ENCODE assay signal across 22 mouse cellular contexts in the genomic region with DNA sequence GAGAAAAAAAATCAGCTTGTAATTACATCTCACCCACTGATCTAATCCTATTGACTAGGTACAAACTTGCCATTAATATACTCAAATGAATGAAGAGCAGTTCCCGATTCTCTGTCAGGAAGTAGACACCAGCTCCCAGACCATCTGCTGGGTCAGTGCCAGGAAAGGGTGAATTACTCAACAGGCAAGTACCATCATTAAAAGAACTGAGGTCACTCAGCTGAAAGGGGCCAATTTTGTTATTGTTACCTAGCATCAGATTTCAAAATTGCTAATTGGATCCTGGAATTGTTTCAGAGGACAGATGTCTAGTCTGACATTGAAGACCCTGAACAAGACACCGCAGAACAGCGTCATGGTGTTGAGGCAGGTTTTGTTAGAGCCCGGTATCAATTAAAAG. TPM values are rescaled to one million over a fixed set of nuclear protein-coding genes. Genes with fewer than 3 reads are reported as not detected.
DNase-seq lines count a peak whose midpoint lies in the region; ATAC-seq lines count a peak whose summit lies in the region.
"Had no signal": no experiment of that assay in that cellular context is flagged by ENCODE, and none has a peak within 500 bp of the region (broad histone marks: within the 10 kb centered on the region; RNA-seq: fewer than 3 reads in every experiment).

No protein-coding gene starts in this region.

- H3K4me3 ChIP-seq in hindbrain, embryonic 11.5 days (ENCODE audit: low read depth, low read length) = no peak overlapping the region
- H3K4me3 ChIP-seq: embryonic facial prominence, embryonic 12.5 days; forebrain, embryonic 12.5 days; heart, embryonic 10.5 days; hindbrain, embryonic 13.5 days had no signal

- no peaks in the 10 kb centered on the region for H3K9me3 ChIP-seq in hindbrain, embryonic 11.5 days (ENCODE audit: control insufficient read depth, low read length)
- H3K9me3 ChIP-seq: embryonic facial prominence, embryonic 12.5 days; forebrain, embryonic 12.5 days; heart, embryonic 10.5 days; hindbrain, embryonic 13.5 days had no signal

- H3K9ac ChIP-seq in hindbrain, embryonic 11.5 days (ENCODE audit: low read depth, low read length) = no peak overlapping the region
- H3K9ac ChIP-seq: embryonic facial prominence, embryonic 12.5 days; forebrain, embryonic 12.5 days; hindbrain, embryonic 13.5 days had no signal

- peak; percentile 32 to 37 for DNase-seq in cerebellum, postnatal 10 days
- no peak for DNase-seq in cerebellum, adult 9-11 months
- peak; percentile 65 for DNase-seq in Muller cell, postnatal 12 days (ENCODE audit: inconsistent ontology term)
- peak; percentile 32 for DNase-seq in adrenal gland, adult 8-10 months
- peak; percentile 39 to 48 for DNase-seq in adrenal gland, postnatal 36 days
- no peak for DNase-seq in hindbrain, embryonic 11.5 days (ENCODE audit: low spot score)
- DNase-seq in right cerebral cortex, postnatal 4 days = no peak
- no peak for DNase-seq in thymus, postnatal 0 days (ENCODE audit: low spot score)
- DNase-seq: cerebellum, adult 18-20 months; cerebellum, postnatal 14 days; embryo, embryonic 11 days; heart, adult 18-20 months; heart, postnatal 10 days; heart, postnatal 4 days; kidney, adult 11 months had no signal

- H3K4me2 ChIP-seq in hindbrain, embryonic 11.5 days (replicated peaks; ENCODE audit: low read depth, low read length) = no peak overlapping the region
- H3K4me2 ChIP-seq: embryonic facial prominence, embryonic 12.5 days; forebrain, embryonic 12.5 days; hindbrain, embryonic 13.5 days had no signal

- H3K27me3 ChIP-seq in hindbrain, embryonic 11.5 days (ENCODE audit: control insufficient read depth, insufficient read depth, low read length) = no peaks in the 10 kb centered on the region
- H3K27me3 ChIP-seq: hindbrain, embryonic 13.5 days had no signal

- no peak for ATAC-seq in hindbrain, embryonic 11.5 days (ENCODE audit: low FRiP score)
- ATAC-seq: hindbrain, postnatal 0 days had no signal

- H3K4me1 ChIP-seq in hindbrain, embryonic 11.5 days (replicated peaks; ENCODE audit: control insufficient read depth, insufficient read depth, low read length) = no peaks in the 10 kb centered on the region
- H3K4me1 ChIP-seq: embryonic facial prominence, embryonic 12.5 days; heart, embryonic 10.5 days; hindbrain, embryonic 13.5 days had no signal

- H3K27ac ChIP-seq in hindbrain, embryonic 11.5 days (ENCODE audit: low read depth, low read length) = no peak overlapping the region
- H3K27ac ChIP-seq: embryonic facial prominence, embryonic 12.5 days; forebrain, embryonic 12.5 days; heart, embryonic 10.5 days; hindbrain, embryonic 13.5 days; hindbrain, postnatal 0 days had no signal

- 79% methylated on average over 4 of the region's 4 CpGs for WGBS in hindbrain, embryonic 11.5 days

- H3K36me3 ChIP-seq in hindbrain, embryonic 11.5 days (ENCODE audit: control insufficient read depth, insufficient read depth, low read length) = no peaks in the 10 kb centered on the region
- H3K36me3 ChIP-seq: embryonic facial prominence, embryonic 12.5 days; forebrain, embryonic 12.5 days; heart, embryonic 10.5 days; hindbrain, embryonic 13.5 days had no signal

RNA-seq across cellular contexts. Expression of a gene that starts 9.4 kb away (rescaled TPM):
- total RNA-seq in adrenal gland, adult 8-10 months (2022) = 1 to 10 TPM in 1 of 4 experiments, under 1 TPM in 3; 0.15 to 1.0 (median 0.61) TPM
- total RNA-seq in adrenal gland, postnatal 36 days (2021) = under 1 TPM; 0.07 to 0.46 TPM
- 1.4 TPM in 2 replicates for polyA plus RNA-seq in hindbrain, embryonic 11.5 days (2014; fragmentation: Nextera tagmentation; extraction: Ambion mirVana)
- polyA plus RNA-seq in thymus, postnatal 0 days (2015; fragmentation: Nextera tagmentation; extraction: Ambion mirVana) = 0.23 and 0.24 TPM in 2 replicates
- total RNA-seq: CH12.LX; common myeloid progenitor, adult 5-6 weeks had no signal

Comparison
In these comparisons a context has a peak if more than half of its experiments do, and no peak if none do; other contexts are left out.
1. DNase-seq: peak in cerebellum, postnatal 10 days (2 of 2), Muller cell, postnatal 12 days (single experiment), adrenal gland, adult 8-10 months (single experiment) and adrenal gland, postnatal 36 days (2 of 2); none in cerebellum, adult 9-11 months (single experiment), hindbrain, embryonic 11.5 days (single experiment), right cerebral cortex, postnatal 4 days (single experiment) and thymus, postnatal 0 days (single experiment).